Mouse (Mus musculus): ENCODE results near the gene Cdc7.
"Not testable (repeated sequence)": the region's sequence is repeated elsewhere in the genome, so short reads cannot be mapped to it uniquely, and the experiment has no call there.

Gene Cdc7

DNA sequence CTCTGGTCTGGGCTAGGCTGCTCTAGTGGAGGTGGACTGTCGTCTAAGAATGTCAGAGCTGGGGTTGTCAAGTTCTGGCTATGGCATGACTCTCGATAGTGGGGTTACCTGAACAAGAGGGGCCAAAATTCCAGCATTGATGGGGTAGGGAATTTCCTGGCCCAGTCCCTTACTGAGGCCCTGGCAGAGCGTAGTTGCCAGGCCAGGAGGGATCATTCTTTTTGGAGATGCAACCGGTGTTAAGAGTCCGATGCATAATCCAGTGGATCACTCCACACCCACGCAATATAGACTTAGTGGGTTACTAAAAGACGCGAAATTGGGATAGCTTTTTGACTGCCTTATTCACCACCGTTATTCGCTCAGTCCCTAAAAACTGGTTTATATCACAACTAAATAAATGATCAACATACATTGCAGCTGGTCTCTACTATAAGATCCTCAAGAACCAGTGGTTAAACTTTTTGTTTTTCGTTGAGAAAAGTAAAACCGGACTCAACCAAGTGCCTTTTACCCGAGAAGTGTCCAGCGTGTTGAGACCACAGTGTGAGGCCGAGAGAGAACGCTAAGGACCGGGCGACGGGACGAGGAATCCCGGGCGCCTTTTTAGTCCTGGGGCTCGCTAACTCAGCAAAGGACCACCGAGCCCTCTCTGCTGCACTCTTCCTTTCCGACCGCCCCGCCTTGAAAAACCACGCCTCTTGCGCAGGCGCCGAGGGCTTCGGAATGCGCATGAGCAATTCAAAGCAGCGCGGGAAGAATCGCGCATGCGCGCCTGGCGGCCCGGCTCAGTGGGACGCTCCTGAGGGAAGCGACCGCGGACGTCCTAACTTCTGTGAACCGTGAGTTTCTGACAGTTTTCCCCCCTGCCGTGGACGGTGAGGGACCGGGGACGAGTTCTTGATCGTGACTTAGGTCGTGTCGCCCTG lies at the start of gene Cdc7:
TSS of gene Cdc7 (plus strand) at position 739 of the 929 bp plus-strand sequence.
- CTCF ChIA-PET = no interaction called here

- CTCF ChIA-PET = no interaction called here
Measured at GRCm38 (mm10) chr5:106919315-106919714, 44.8 kb upstream of the Cdc7 start.

DNA sequence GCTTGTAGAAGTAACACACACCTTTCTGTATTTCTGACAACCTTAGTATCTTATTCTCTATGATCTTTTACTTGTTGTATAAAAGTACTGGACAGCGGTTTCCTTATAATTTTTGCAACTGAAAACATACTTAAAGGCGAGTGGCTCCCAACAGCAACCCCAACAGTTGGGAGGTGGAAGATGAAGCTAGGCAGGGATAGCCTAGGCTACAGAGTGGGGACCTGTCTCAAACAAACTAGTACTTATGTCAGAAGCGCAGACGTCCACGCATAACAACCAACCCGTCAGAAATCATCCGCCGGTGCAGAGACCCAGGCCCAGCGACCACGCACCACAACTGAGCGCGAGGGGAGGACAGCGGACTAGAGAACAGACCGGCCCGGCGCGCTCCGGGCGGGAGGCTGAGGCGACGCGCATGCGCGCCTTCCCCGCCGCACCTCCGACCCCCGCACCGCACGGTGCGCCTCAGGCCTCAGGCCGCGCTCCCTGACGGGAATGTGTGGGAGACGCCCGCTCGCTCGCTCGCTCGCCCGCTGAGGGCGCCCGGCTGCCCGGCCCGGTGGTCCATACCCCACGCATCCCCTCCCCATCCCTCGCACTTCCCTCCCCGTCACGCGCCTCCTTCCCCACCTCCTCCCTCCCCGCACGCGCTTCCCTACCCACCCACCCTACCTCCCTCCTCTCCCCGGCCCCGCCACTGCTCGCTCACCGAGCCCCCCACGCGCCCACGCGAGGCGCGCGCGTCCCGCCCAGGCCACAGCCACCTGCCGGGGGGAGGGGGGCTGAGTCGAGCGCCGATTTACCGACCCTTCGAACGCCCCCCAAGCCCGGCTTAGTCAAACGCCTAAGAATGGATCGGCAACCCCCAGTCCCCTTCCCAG lies 38.4 kb upstream of the Cdc7 start, which contains the start of gene Hfm1:
TSS of gene Hfm1 (minus strand) at position 834 of the 881 bp plus-strand sequence.
- CTCF ChIA-PET = interaction anchor here (0.9 to 1.1 kb wide), 2 partner anchors 33 to 65 kb away, joined by 3 to 4 read pairs; no protein-coding TSS in a partner anchor

DNA sequence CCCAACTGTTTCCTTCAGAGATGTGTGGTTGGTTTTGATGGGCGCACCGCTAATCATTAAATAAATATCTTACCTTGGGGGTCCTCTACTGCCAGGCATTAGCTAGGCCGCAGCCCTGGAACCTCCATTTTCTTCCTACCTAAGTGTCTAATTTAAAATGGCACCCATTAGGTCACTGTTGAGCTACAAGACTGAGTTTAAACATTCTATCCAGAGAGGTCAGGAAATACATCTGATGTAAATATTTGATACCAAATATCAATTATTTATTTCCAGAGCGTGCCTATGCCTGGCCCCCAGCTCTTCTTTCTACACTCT lies 37.8 kb upstream of the Cdc7 start:
- CTCF ChIA-PET = interaction anchor here (0.6 to 1.1 kb wide), 2 partner anchors 34 to 124 kb away, joined by 4 to 5 read pairs; no protein-coding TSS in a partner anchor

- CTCF ChIA-PET = no interaction called here
Measured at GRCm38 (mm10) chr5:106927996-106928395, 36.1 kb upstream of the Cdc7 start.

DNA sequence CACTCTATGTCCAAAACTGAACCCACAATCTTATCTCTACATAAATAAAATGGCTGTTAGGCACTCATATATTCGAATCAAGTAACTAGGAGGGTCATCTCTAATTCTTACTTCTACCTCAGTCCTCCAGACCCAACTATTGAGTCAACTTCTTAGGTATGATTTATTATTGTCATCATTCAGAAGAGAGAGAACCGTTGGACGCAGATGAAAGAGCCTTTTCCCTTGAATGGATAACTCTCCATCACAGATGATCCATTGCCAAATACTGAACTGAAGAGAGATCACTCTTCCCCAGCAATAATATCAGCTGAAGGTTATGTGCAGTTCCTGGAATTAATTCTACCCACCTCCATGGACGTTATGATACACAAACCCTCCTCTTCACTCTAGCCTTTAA lies 17.8 kb upstream of the Cdc7 start:
- CTCF ChIA-PET = interaction anchor here (0.6 kb wide), 1 partner anchor 149 kb away, joined by 4 read pairs; no protein-coding TSS in a partner anchor

- CTCF ChIA-PET = no interaction called here
Measured at GRCm38 (mm10) chr5:106948683-106949082, 15.4 kb upstream of the Cdc7 start.

DNA sequence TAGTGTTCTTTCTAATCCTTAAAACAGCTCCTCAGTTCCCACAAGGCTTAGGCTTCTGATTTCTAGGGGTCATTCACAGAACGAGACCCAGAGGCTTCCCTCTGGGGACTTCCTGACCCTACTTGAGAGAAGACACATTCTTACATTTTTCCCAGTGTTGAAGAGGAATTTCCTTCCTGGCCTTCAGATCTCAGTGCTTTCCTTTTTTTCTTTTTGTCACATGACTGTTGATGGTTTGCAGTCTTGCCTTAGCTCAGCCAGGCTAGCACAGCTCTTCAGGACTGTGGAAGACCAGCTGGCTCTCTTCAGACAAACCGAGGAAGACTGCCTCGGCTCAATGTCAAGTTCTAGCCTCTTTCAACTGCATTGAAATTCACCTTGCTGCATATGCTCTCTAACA lies 7.7 kb upstream of the Cdc7 start:
- CTCF ChIA-PET = no interaction called here

DNA sequence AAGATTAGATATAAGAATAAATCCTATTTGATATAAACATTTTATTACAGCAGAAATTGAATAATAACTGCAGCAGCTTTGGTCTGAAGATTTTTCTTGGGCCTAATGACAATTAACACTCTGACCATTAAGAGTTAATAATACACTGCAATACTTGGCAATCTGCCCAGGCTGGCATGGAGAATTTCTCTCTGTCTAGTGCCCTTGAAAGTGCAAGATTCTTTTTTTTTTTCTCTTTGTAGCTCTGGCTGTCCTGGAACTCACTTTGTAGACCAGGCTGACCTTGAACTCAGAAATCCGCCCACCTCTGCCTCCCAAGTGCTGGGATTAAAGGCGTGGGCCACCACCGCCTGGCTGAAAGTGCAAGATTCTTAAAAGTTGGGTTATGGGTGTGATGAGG lies 5.1 kb upstream of the Cdc7 start:
- CTCF ChIA-PET = interaction anchor here (0.5 kb wide), 1 partner anchor 9 kb away, joined by 3 read pairs; no protein-coding TSS in a partner anchor

GRCm38 (mm10) chr5:106960451-106960850 lies 3.7 kb upstream of the Cdc7 start:
- CTCF ChIA-PET = no interaction called here

DNA sequence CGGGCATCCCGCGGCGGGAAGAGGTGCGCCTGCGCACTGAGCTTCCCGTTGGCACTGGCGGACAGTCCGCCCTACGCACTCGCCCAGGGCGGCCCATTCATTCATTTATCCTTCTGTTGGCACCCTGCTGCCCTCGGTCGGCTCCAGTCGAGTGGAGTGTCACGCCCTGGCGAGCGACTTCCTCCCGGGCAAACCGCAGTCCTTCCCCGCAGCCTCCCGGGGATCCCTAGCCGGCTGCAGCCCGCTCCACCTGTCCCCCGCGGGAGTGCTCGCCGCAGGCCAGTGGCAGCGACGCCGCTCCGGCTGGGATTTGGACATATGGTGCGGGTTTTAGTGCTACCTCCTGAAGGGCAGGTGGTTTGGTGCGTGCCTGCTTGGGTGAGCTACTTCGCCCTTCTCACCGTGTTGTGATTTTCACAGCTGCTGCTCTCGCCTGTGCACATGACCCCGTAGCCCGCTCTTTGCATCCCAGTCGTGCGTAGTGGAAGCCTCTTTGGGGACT lies 442 bp downstream of the Cdc7 start:
- CTCF ChIA-PET = no interaction called here

- CTCF ChIA-PET = no interaction called here
Measured at GRCm38 (mm10) chr5:106966443-106966842, 2.3 kb downstream of the Cdc7 start.

DNA sequence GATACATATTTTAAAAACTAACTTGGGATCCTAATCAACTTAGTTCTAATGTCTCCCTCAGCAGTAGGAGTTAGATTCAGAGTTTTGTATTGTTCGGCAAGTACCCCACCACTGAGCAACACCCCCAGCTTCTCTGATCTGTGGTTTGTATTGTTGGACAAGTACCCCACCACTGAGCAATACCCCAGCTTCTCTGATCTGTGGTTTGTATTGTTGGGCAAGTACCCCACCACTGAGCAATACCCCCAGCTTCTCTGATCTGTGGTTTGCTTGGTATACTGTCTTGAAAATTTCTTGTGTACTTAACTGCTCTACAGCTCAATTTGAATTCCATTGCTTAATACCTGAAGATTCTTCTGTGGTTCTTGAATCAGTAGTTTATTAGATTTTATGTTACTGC lies 3.5 kb downstream of the Cdc7 start:
- CTCF ChIA-PET = no interaction called here

GRCm38 (mm10) chr5:106973883-106974282 lies 9.8 kb downstream of the Cdc7 start:
- CTCF ChIA-PET = interaction anchor here (0.6 kb wide), 1 partner anchor 302 kb away, joined by 3 read pairs; no protein-coding TSS in a partner anchor

GRCm38 (mm10) chr5:106979156-106979555 lies 15.0 kb downstream of the Cdc7 start:
- CTCF ChIA-PET = no interaction called here

DNA sequence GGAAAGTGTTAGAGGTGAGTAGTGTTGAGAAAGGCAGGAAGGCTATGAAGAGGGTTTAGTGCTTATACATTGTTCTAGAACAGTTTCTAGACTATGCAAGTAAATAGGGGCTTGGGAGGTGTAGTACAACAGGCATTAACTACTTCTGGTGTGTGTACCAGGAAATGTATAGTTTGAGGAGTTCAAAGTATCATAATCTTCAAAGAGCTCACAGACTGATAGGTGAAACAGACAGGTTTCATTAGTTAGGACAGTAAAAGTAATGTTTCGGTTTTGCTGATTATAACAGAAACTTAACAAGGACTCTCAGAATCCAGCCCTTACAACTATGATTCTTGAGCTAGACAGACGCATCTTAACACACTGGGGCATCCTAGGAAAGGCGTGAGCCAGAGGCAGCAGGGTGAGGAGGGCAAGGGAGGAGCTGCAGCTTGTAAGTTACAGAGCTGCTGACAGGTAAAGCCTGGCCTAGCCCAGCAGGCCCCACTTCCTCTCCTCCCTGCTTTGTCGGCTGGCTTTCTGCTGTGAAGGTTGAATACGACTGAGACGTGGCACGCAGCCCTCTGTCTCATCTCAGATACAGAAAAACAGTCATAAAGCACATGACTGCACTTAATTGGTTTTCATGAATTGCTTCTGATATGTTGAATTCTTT lies 18.3 kb downstream of the Cdc7 start:
- CTCF ChIA-PET = no interaction called here

GRCm38 (mm10) chr5:106984934-106985333 lies 20.8 kb downstream of the Cdc7 start:
- CTCF ChIA-PET = not testable (repeated sequence)

DNA sequence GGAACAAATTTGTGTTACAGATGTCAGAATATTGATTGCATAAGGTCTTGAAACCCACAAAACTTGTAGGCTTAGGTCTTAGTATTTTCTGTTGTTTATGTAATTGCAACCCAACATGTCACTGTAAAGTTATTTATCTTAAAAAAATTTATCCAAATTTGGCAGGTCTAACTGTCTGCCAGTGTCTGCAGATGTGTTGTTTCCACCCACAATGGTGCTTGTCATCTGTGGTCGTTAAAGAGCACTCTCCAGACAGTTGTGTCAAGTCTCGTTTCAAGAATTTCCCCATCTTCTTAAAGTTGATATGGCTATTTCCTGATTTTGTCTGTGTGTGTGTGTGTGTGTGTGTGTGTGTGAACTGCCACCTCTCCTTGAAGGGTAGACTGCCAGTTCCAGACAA lies 21.5 kb downstream of the Cdc7 start:
- CTCF ChIA-PET = no interaction called here

GRCm38 (mm10) chr5:106989181-106989580 lies 25.1 kb downstream of the Cdc7 start:
- CTCF ChIA-PET = no interaction called here

DNA sequence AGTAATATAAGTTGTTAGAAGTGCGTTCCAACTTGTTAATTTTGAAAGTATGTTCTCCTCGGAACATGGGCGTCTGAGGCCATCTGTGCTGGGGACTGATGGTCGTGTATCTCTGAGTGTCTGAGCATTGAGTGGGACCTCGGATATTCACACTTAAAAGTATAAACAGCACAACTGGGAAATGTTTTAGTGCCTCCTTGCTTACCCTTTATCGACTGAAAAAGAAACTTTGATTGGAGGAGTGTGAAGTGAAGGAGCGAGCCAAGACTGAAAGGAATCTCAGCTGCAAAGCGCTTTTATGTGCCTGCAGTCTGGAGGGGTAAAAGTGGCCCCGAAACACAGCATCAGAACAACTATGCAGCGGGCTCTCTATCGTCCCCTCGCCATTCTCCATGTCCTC lies 25.7 kb downstream of the Cdc7 start:
- CTCF ChIA-PET = interaction anchor here (0.6 kb wide), 2 partner anchors 23 to 275 kb away, joined by 5 read pairs; no protein-coding TSS in a partner anchor

GRCm38 (mm10) chr5:106990639-106991299 lies 26.6 kb downstream of the Cdc7 start:
- CTCF ChIA-PET = no interaction called here

All from spleen, embryonic (tissue).